In the genomic region with DNA sequence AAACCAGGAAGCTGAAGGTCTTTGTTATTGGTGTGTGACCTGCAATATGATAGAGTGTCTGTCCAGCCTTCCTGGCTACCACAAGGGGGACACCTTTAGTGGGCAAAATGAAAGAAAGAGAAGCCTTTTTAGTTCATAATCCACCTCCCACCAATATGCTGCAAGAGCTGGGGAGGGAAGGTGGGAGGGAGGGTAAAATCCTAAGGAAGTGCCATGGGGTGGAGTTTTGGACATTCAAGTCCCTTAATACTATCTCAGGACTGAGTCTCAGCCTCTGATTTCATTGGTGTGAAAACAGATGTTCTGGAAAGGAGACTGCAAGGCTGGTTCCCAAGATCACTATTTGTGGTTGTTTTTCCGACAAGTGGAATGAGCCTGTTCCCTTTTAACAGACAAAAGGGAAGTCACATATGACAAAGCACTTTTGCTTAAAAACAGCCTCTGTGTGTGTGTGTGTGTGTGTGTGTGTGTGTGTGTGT, we compare ENCODE assay signal across 13 mouse cellular contexts. TPM values are rescaled to one million over a fixed set of nuclear protein-coding genes. Genes with fewer than 3 reads are reported as not detected.
DNase-seq lines count a peak whose midpoint lies in the region; ATAC-seq and TF ChIP-seq lines count a peak whose summit lies in the region.
"Had no signal": no experiment of that assay in that cellular context is flagged by ENCODE, and none has a peak within 500 bp of the region (broad histone marks: within the 10 kb centered on the region; RNA-seq: fewer than 3 reads in every experiment).

No protein-coding gene starts in this region.

- no peaks in the 10 kb centered on the region for H3K79me2 ChIP-seq in MEL (ENCODE audit: control insufficient read depth, insufficient read depth, low read length, poor library complexity)
- no peaks in the 10 kb centered on the region for H3K79me2 ChIP-seq in macrophage (ENCODE audit: inconsistent target)

- peak overlapping the region; percentile 29; the same call in 1 of the 2 replicates for H3K27ac ChIP-seq in kidney, embryonic 15.5 days
- no peak overlapping the region; the same call in 1 of the 2 replicates for H3K27ac ChIP-seq in kidney, embryonic 14.5 days (ENCODE audit: low read depth, low read length)
- H3K27ac ChIP-seq in MEL (ENCODE audit: control insufficient read depth, low read depth, low read length) (peak overlapping the region; percentile 5), macrophage (peak overlapping the region; percentile 79)
- H3K27ac ChIP-seq: forebrain, embryonic 15.5 days; hindbrain, embryonic 14.5 days had no signal

- peak; percentile 3 to 39 (median 27); a peak in 3 of 6 replicates for TF ChIP-seq CTCF in MEL (IDR thresholded peaks at IDR 0.05 in 2 of 3, conservative IDR thresholded peaks at IDR 0.05 in 1 of 3; ENCODE audit: control insufficient read depth in 1 of 3, insufficient read depth in 1 of 3, low read depth in 2 of 3, low read length in 3 of 3, poor library complexity in 1 of 3, severe bottlenecking in 1 of 3)

- ATAC-seq in kidney, embryonic 15.5 days (replicated peaks; ENCODE audit: low FRiP score) = 0 out of 2 replicates have a peak, but pooled peaks have one; percentile 56
- no peak for ATAC-seq in kidney, embryonic 14.5 days (ENCODE audit: low FRiP score, low TSS enrichment)
- ATAC-seq: forebrain, embryonic 15.5 days had no signal

- DNase-seq in MEL (ENCODE audit: low read depth, low spot score) (peak; percentile 88), adipocyte (ENCODE audit: low spot score) (peak; percentile 11)
- no peak for DNase-seq in frontal cortex, adult 2 months (ENCODE audit: extremely low spot score in 1 of 2, low spot score in 1 of 2)
- DNase-seq in urinary bladder, postnatal 14 days (ENCODE audit: low spot score) = no peak
- DNase-seq: adrenal gland, postnatal 25 days; spleen, adult 18-20 months; thymus, postnatal 4 days had no signal

- H3K4me2 ChIP-seq in kidney, embryonic 15.5 days = no peak overlapping the region
- no peak overlapping the region for H3K4me2 ChIP-seq in kidney, embryonic 14.5 days (replicated peaks; ENCODE audit: low read depth, low read length)
- H3K4me2 ChIP-seq: forebrain, embryonic 15.5 days; hindbrain, embryonic 14.5 days had no signal

- no peaks in the 10 kb centered on the region for H3K27me3 ChIP-seq in kidney, embryonic 15.5 days
- no peaks in the 10 kb centered on the region for H3K27me3 ChIP-seq in kidney, embryonic 14.5 days (ENCODE audit: control insufficient read depth, insufficient read depth, low read length)
- H3K27me3 ChIP-seq in MEL (ENCODE audit: control insufficient read depth in 1 of 2, insufficient read depth in 2 of 2, low read length in 2 of 2) = no peaks in the 10 kb centered on the region
- H3K27me3 ChIP-seq: forebrain, embryonic 15.5 days had no signal

- TF ChIP-seq RAD21 in MEL (IDR thresholded peaks at IDR 0.05; ENCODE audit: low read depth, low read length) = peak; percentile 18; the same call in 1 of the 2 replicates

- no peak overlapping the region for H3K9ac ChIP-seq in kidney, embryonic 15.5 days
- no peak overlapping the region for H3K9ac ChIP-seq in kidney, embryonic 14.5 days (ENCODE audit: low read depth, low read length)
- H3K9ac ChIP-seq in MEL (ENCODE audit: control insufficient read depth, low read depth, low read length, poor library complexity, severe bottlenecking) = no peak overlapping the region
- H3K9ac ChIP-seq: forebrain, embryonic 15.5 days; hindbrain, embryonic 14.5 days had no signal

- no peaks in the 10 kb centered on the region for H3K9me3 ChIP-seq in kidney, embryonic 15.5 days (replicated peaks)
- H3K9me3 ChIP-seq in kidney, embryonic 14.5 days (ENCODE audit: control insufficient read depth, low read length) = no peaks in the 10 kb centered on the region
- no peaks in the 10 kb centered on the region for H3K9me3 ChIP-seq in MEL (replicated peaks; ENCODE audit: insufficient read depth, low read length)
- H3K9me3 ChIP-seq: forebrain, embryonic 15.5 days had no signal

- no peak overlapping the region for H3K4me3 ChIP-seq in kidney, embryonic 15.5 days (replicated peaks)
- H3K4me3 ChIP-seq in kidney, embryonic 14.5 days (ENCODE audit: low read length) = no peak overlapping the region
- H3K4me3 ChIP-seq in MEL (ENCODE audit: control insufficient read depth in 1 of 2, insufficient read depth in 1 of 2, low read depth in 2 of 2, low read length in 2 of 2) (0 out of 4 replicates have a peak overlapping the region, but pooled peaks of 1 of the 2 experiments have one; percentile 2), macrophage (ENCODE audit: inconsistent target) (no peak overlapping the region)
- H3K4me3 ChIP-seq: forebrain, embryonic 15.5 days had no signal

- no peaks in the 10 kb centered on the region for H3K4me1 ChIP-seq in kidney, embryonic 15.5 days
- no peaks in the 10 kb centered on the region for H3K4me1 ChIP-seq in kidney, embryonic 14.5 days (ENCODE audit: control insufficient read depth, insufficient read depth, low read length)
- peaks cover 0 to 9% of the 10 kb centered on the region in 2 experiments; a peak in 2 of 4 replicates for H3K4me1 ChIP-seq in MEL (ENCODE audit: control insufficient read depth in 1 of 2, insufficient read depth in 2 of 2, low read length in 2 of 2)
- H3K4me1 ChIP-seq: forebrain, embryonic 15.5 days had no signal

- no peaks in the 10 kb centered on the region for H3K36me3 ChIP-seq in kidney, embryonic 15.5 days
- H3K36me3 ChIP-seq in kidney, embryonic 14.5 days (ENCODE audit: control insufficient read depth, insufficient read depth, low read length) = no peaks in the 10 kb centered on the region
- peaks cover 0 to 9% of the 10 kb centered on the region in 2 experiments; a peak in 2 of 4 replicates for H3K36me3 ChIP-seq in MEL (ENCODE audit: control insufficient read depth in 1 of 2, insufficient read depth in 2 of 2, low read length in 2 of 2)
- no peaks in the 10 kb centered on the region for H3K36me3 ChIP-seq in macrophage (ENCODE audit: inconsistent target)
- H3K36me3 ChIP-seq: forebrain, embryonic 15.5 days; G1E had no signal

- no peak for TF ChIP-seq POLR2A in MEL (IDR thresholded peaks at IDR 0.05; ENCODE audit: control insufficient read depth in 1 of 2, insufficient read depth in 1 of 2, low read depth in 1 of 2, low read length in 2 of 2, poor library complexity in 1 of 2)

- peak; percentile 82 to 83 for TF ChIP-seq EP300 in MEL (IDR thresholded peaks at IDR 0.05; ENCODE audit: low read depth in 1 of 2, low read length in 2 of 2)

- WGBS in kidney, embryonic 15.5 days = 48% methylated on average over 1 of the region's 1 CpGs
- 44% methylated on average over 1 of the region's 1 CpGs for WGBS in kidney, embryonic 14.5 days
- 0% methylated on average over 1 of the region's 1 CpGs for WGBS in macrophage (ENCODE audit: missing documents)

TF ChIP-seq in MEL, 35 proteins besides CTCF, POLR2A, EP300 and RAD21 (continues in another document):
- TF ChIP-seq MAX (IDR thresholded peaks at IDR 0.05; ENCODE audit: low read length) = no peak
- TF ChIP-seq CHD1 (IDR thresholded peaks at IDR 0.05; ENCODE audit: low read depth, low read length) = no peak
- peak; percentile 56 for TF ChIP-seq SMC3 (IDR thresholded peaks at IDR 0.05; ENCODE audit: low read depth, low read length)
- TF ChIP-seq TAL1 (IDR thresholded peaks at IDR 0.05; ENCODE audit: low read length) = no peak
- TF ChIP-seq E2F4 (IDR thresholded peaks at IDR 0.05; ENCODE audit: borderline replicate concordance, low read depth, low read length) = no peak
- TF ChIP-seq USF2 (IDR thresholded peaks at IDR 0.05; ENCODE audit: borderline replicate concordance in 1 of 2, insufficient read depth in 1 of 2, low read depth in 1 of 2, low read length in 2 of 2) = no peak
- TF ChIP-seq GABPA (IDR thresholded peaks at IDR 0.05; ENCODE audit: low read depth, low read length) = peak; percentile 70; the same call in 1 of the 2 replicates
- TF ChIP-seq POLR2AphosphoS2 (IDR thresholded peaks at IDR 0.05; ENCODE audit: low read length) = no peak
- TF ChIP-seq GATA1 (IDR thresholded peaks at IDR 0.05; ENCODE audit: low read depth, low read length) = 0 out of 2 replicates have a peak, but pooled peaks have one; percentile 18
- no peak; the same call in none of the 2 replicates for TF ChIP-seq TCF12 (IDR thresholded peaks at IDR 0.05; ENCODE audit: low read depth, low read length)
- no peak for TF ChIP-seq USF1 (IDR thresholded peaks at IDR 0.05; ENCODE audit: low read depth, low read length)
- TF ChIP-seq MXI1 (IDR thresholded peaks at IDR 0.05; ENCODE audit: low read depth, low read length) = no peak
- no peak for TF ChIP-seq ZMIZ1 (IDR thresholded peaks at IDR 0.05; ENCODE audit: low read depth, low read length)
- no peak for TF ChIP-seq MAZ (IDR thresholded peaks at IDR 0.05; ENCODE audit: low read depth, low read length)
- TF ChIP-seq ETS1 (IDR thresholded peaks at IDR 0.05; ENCODE audit: low read depth, low read length) = peak; percentile 90
- no peak for TF ChIP-seq ZC3H11A (IDR thresholded peaks at IDR 0.05; ENCODE audit: low read depth, low read length)
- no peak for TF ChIP-seq ZKSCAN1 (IDR thresholded peaks at IDR 0.05; ENCODE audit: low read depth, low read length)
- TF ChIP-seq ELF1 (IDR thresholded peaks at IDR 0.05; ENCODE audit: low read depth, low read length) = no peak
- no peak for TF ChIP-seq NRF1 (IDR thresholded peaks at IDR 0.05; ENCODE audit: insufficient read depth, low read depth, low read length, poor library complexity, severe bottlenecking)
- TF ChIP-seq MYC (IDR thresholded peaks at IDR 0.05; ENCODE audit: low read depth, low read length) = no peak
- no peak for TF ChIP-seq BHLHE40 (IDR thresholded peaks at IDR 0.05; ENCODE audit: borderline replicate concordance, low read depth, low read length)
- no peak for TF ChIP-seq POLR2AphosphoS5 (IDR thresholded peaks at IDR 0.05; ENCODE audit: borderline replicate concordance, low read depth, low read length)
- TF ChIP-seq MYB (IDR thresholded peaks at IDR 0.05; ENCODE audit: low read depth, low read length) = no peak
- TF ChIP-seq CHD2 (IDR thresholded peaks at IDR 0.05; ENCODE audit: low read length) = no peak

RNA-seq across cellular contexts. Expression of gene Slc8a1, which starts 25.9 kb away (rescaled TPM):
- 10.5 and 11.8 TPM in 2 replicates for polyA plus RNA-seq in kidney, embryonic 15.5 days (2015; fragmentation: Nextera tagmentation; extraction: Ambion mirVana)
- 11.2 and 21.0 TPM in 2 replicates for polyA plus RNA-seq in kidney, embryonic 14.5 days (2014; fragmentation: Nextera tagmentation; extraction: Ambion mirVana)
- 1.0 and 1.8 TPM in 2 replicates for total RNA-seq in MEL (2012; rRNA removed)
- under 1 TPM in 1 of 2 experiments, not detected in 1; 0.86 TPM for polyA plus RNA-seq in MEL (2012; ENCODE audit: insufficient read depth in 1 of 2, insufficient read length in 2 of 2, low read depth in 1 of 2, low replicate concordance in 2 of 2, missing spikeins in 1 of 2)
- 100 to 1,000 TPM in 24 of 26 experiments, 10 to 100 TPM in 2; 54.8 to 281 (median 220) TPM for total RNA-seq in macrophage (2018; cell fraction: chromatin; rRNA removed)
- total RNA-seq in macrophage (2018; cell fraction: cytosol; rRNA removed) = 10 to 100 TPM; 31.2 to 59.8 (median 50.0) TPM
- total RNA-seq in macrophage (2018; cell fraction: nucleus; rRNA removed) = 100 to 1,000 TPM in 20 of 26 experiments, 10 to 100 TPM in 6; 52.6 to 282 (median 140) TPM
- polyA plus RNA-seq in macrophage (2018) = 21.1 to 26.8 TPM (median 22.8 TPM) in 3 replicates
- polyA plus RNA-seq in frontal cortex, adult 2 months (2012; rRNA removed) = 31.0 and 31.2 TPM in 2 replicates
- polyA plus RNA-seq: G1E had no signal

Comparison
In these comparisons a context has a peak if more than half of its experiments do, and no peak if none do; other contexts are left out.
1. DNase-seq: peak in MEL (single experiment) and adipocyte (single experiment); none in frontal cortex, adult 2 months (0 of 2) and urinary bladder, postnatal 14 days (single experiment).